In genomic region chr7:19301461-19302263, GRCm38 (mm10) we compare ENCODE assay signal across 9 mouse cellular contexts. TPM values are rescaled to one million over a fixed set of nuclear protein-coding genes. Genes with fewer than 3 reads are reported as not detected.
DNase-seq lines count a peak whose midpoint lies in the region; ATAC-seq and TF ChIP-seq lines count a peak whose summit lies in the region.
"Had no signal": no experiment of that assay in that cellular context is flagged by ENCODE, and none has a peak within 500 bp of the region (broad histone marks: within the 10 kb centered on the region; RNA-seq: fewer than 3 reads in every experiment).

No protein-coding gene starts in this region.

- no peaks in the 10 kb centered on the region for H3K36me3 ChIP-seq in CH12.LX (replicated peaks in 1 of 2; ENCODE audit: control insufficient read depth in 1 of 2, insufficient read depth in 1 of 2, low read length in 1 of 2)
- H3K36me3 ChIP-seq in forebrain, embryonic 16.5 days (ENCODE audit: control insufficient read depth, insufficient read depth): no peaks in the 10 kb centered on the region
- H3K36me3 ChIP-seq in liver, embryonic 14.5 days (replicated peaks; ENCODE audit: control insufficient read depth, insufficient read depth, low read depth): no peaks in the 10 kb centered on the region

- no peak overlapping the region for H3K4me3 ChIP-seq in CH12.LX (replicated peaks in 1 of 3; ENCODE audit: low read depth in 2 of 3, low read length in 2 of 3, poor library complexity in 1 of 3)
- H3K4me3 ChIP-seq in forebrain, embryonic 16.5 days (replicated peaks; ENCODE audit: low read length): peak overlapping the region; percentile 58
- no peak overlapping the region; a peak in 1 of 4 replicates for H3K4me3 ChIP-seq in liver, embryonic 14.5 days (ENCODE audit: insufficient read depth in 1 of 2, low read depth in 2 of 2, low read length in 2 of 2)

- H3K9ac ChIP-seq in CH12.LX (ENCODE audit: insufficient read depth, low read depth): no peak overlapping the region
- peak overlapping the region; percentile 49 for H3K9ac ChIP-seq in forebrain, embryonic 16.5 days (replicated peaks; ENCODE audit: low read depth, low read length)
- peak overlapping the region; percentile 13; the same call in 1 of the 2 replicates for H3K9ac ChIP-seq in liver, embryonic 14.5 days (replicated peaks)

- peaks cover 49% of the 10 kb centered on the region for H3K27me3 ChIP-seq in CH12.LX (replicated peaks)
- H3K27me3 ChIP-seq in forebrain, embryonic 16.5 days (replicated peaks; ENCODE audit: control insufficient read depth, insufficient read depth, low read length): peaks cover 48% of the 10 kb centered on the region
- H3K27me3 ChIP-seq in liver, embryonic 14.5 days (ENCODE audit: control insufficient read depth, insufficient read depth, low read length): peaks cover 55% of the 10 kb centered on the region

- TF ChIP-seq CTCF in CH12.LX (conservative IDR thresholded peaks at IDR 0.05 in 1 of 2, IDR thresholded peaks at IDR 0.05 in 1 of 2; ENCODE audit: low read depth in 2 of 2, low read length in 2 of 2): no peak
- TF ChIP-seq CTCF in liver, embryonic 14.5 days (IDR thresholded peaks at IDR 0.05; ENCODE audit: low read depth): no peak

- WGBS in forebrain, embryonic 16.5 days: 7% methylated on average over 16 of the region's 16 CpGs
- 10% methylated on average over 16 of the region's 16 CpGs for WGBS in liver, embryonic 14.5 days (ENCODE audit: insufficient replicate concordance)

- peak overlapping the region; percentile 44 for H3K4me2 ChIP-seq in CH12.LX (ENCODE audit: insufficient read depth, low read depth, poor library complexity, severe bottlenecking)
- peak overlapping the region; percentile 72 for H3K4me2 ChIP-seq in forebrain, embryonic 16.5 days (ENCODE audit: low read length)
- peak overlapping the region; percentile 45 for H3K4me2 ChIP-seq in liver, embryonic 14.5 days (ENCODE audit: low read depth)

- H3K79me2 ChIP-seq in CH12.LX (replicated peaks; ENCODE audit: control insufficient read depth, extremely low read depth, insufficient read depth, poor library complexity, severe bottlenecking): no peaks in the 10 kb centered on the region

- peak; percentile 54 for DNase-seq in CD4-positive, CD25-positive, alpha-beta regulatory T cell, adult 2 months (ENCODE audit: low read depth, low spot score)
- no peak for DNase-seq in CH12.LX (ENCODE audit: extremely low read depth)
- no peak for DNase-seq in liver, embryonic 14.5 days (ENCODE audit: low read depth in 3 of 3, low spot score in 3 of 3)
- no peak for DNase-seq in urinary bladder, postnatal 10 days (ENCODE audit: low spot score)
- no peak for DNase-seq in retina, postnatal 1 day
- no peak for DNase-seq in ovary, adult 18-20 months (ENCODE audit: low spot score)

- TF ChIP-seq EP300 in CH12.LX (IDR thresholded peaks at IDR 0.05; ENCODE audit: low read length): no peak
- TF ChIP-seq EP300 in liver, embryonic 14.5 days (IDR thresholded peaks at IDR 0.05; ENCODE audit: low read depth): no peak

- no peak for TF ChIP-seq POLR2A in CH12.LX (IDR thresholded peaks at IDR 0.05; ENCODE audit: low read depth, low read length)

- H3K9me3 ChIP-seq in CH12.LX (replicated peaks; ENCODE audit: low read length): peaks cover 3% of the 10 kb centered on the region
- peaks cover 2% of the 10 kb centered on the region; the same call in 1 of the 2 replicates for H3K9me3 ChIP-seq in forebrain, embryonic 16.5 days (ENCODE audit: control insufficient read depth, low read length)
- no peaks in the 10 kb centered on the region for H3K9me3 ChIP-seq in liver, embryonic 14.5 days (ENCODE audit: control insufficient read depth, low read length)

- H3K27ac ChIP-seq in CH12.LX (ENCODE audit: insufficient read depth, low read depth): no peak overlapping the region
- H3K27ac ChIP-seq in forebrain, embryonic 16.5 days (ENCODE audit: low read length): no peak overlapping the region
- H3K27ac ChIP-seq in liver, embryonic 14.5 days: no peak overlapping the region

- no peak for TF ChIP-seq RAD21 in CH12.LX (IDR thresholded peaks at IDR 0.05; ENCODE audit: low read depth, low read length)

- in situ Hi-C loops in CH12.LX (cut with MboI; ENCODE audit: low pct_ligation_motif_present, low pct_unique_long_range_greater_than_20kb, low sequenced_read_pairs): no loop called here

- H3K4me1 ChIP-seq in CH12.LX (ENCODE audit: control insufficient read depth in 1 of 2, insufficient read depth in 2 of 2): peaks cover 2 to 25% of the 10 kb centered on the region in 2 experiments; a peak in 3 of 4 replicates
- H3K4me1 ChIP-seq in forebrain, embryonic 16.5 days (replicated peaks; ENCODE audit: control insufficient read depth, insufficient read depth, low read length): peaks cover 31% of the 10 kb centered on the region
- H3K4me1 ChIP-seq in liver, embryonic 14.5 days (replicated peaks; ENCODE audit: control insufficient read depth in 2 of 2, insufficient read depth in 2 of 2, low read length in 1 of 2): peaks cover 0 to 3% of the 10 kb centered on the region in 2 experiments; a peak in 1 of 4 replicates

- dilution Hi-C loops in CH12.LX (cut with MboI; ENCODE audit: extremely low pct_ligation_motif_present, extremely low pct_unique_long_range_greater_than_20kb, low sequenced_read_pairs): no loop called here

- ATAC-seq in CD4-positive, CD25-positive, alpha-beta regulatory T cell, adult 4 months: no peak
- no peak for ATAC-seq in forebrain, embryonic 16.5 days
- ATAC-seq in liver, embryonic 14.5 days (ENCODE audit: insufficient read depth): no peak

TF ChIP-seq in CH12.LX, 34 proteins besides CTCF, POLR2A, EP300 and RAD21:
- no peak for TF ChIP-seq ELF1 (IDR thresholded peaks at IDR 0.05; ENCODE audit: low read depth, low read length)
- no peak for TF ChIP-seq SIN3A (IDR thresholded peaks at IDR 0.05; ENCODE audit: low read length)
- TF ChIP-seq NRF1 (IDR thresholded peaks at IDR 0.05; ENCODE audit: low read depth, low read length): no peak
- no peak for TF ChIP-seq JUN (IDR thresholded peaks at IDR 0.05; ENCODE audit: insufficient read depth, low read depth, low read length)
TF ChIP-seq in CH12.LX: peak in this region for 0.

RNA-seq across cellular contexts. Expression of gene Fosb, which starts 8.2 kb away (rescaled TPM):
- polyA plus RNA-seq in CD4-positive, CD25-positive, alpha-beta regulatory T cell, adult 4 months (2017; shearing (Covaris generic)): 1 to 10 TPM in 1 of 2 experiments, under 1 TPM in 1; 0.35 to 2.7 TPM
- 0.08 and 0.13 TPM in 2 replicates for total RNA-seq in CH12.LX (2012; rRNA removed)
- total RNA-seq in CH12.LX (2014; rRNA removed): not detected in 2 replicates
- polyA plus RNA-seq in CH12.LX (2012; ENCODE audit: insufficient read length, low read depth): 0.27 and 0.56 TPM in 2 replicates
- 0.05 and 0.10 TPM in 2 replicates for polyA plus RNA-seq in forebrain, embryonic 16.5 days (2015; fragmentation: Nextera tagmentation; extraction: Ambion mirVana)
- polyA plus RNA-seq in liver, embryonic 14.5 days (2012; rRNA removed): 0.03 and 0.04 TPM in 2 replicates
- polyA plus RNA-seq in liver, embryonic 14.5 days (2014; fragmentation: Nextera tagmentation; extraction: Ambion mirVana): not detected in 2 replicates

RNA-seq across cellular contexts. Expression of gene Rtn2, which starts 19.2 kb away (rescaled TPM):
- not detected for polyA plus RNA-seq in CD4-positive, CD25-positive, alpha-beta regulatory T cell, adult 4 months (2017; shearing (Covaris generic))
- total RNA-seq in CH12.LX (2012; rRNA removed) (0.72 and 1.0 TPM in 2 replicates), CH12.LX (2014; rRNA removed) (0.43 and 0.56 TPM in 2 replicates)
- 0.76 and 0.80 TPM in 2 replicates for polyA plus RNA-seq in CH12.LX (2012; ENCODE audit: insufficient read length, low read depth)
- polyA plus RNA-seq in forebrain, embryonic 16.5 days (2015; fragmentation: Nextera tagmentation; extraction: Ambion mirVana): 127 and 128 TPM in 2 replicates
- 2.9 and 4.1 TPM in 2 replicates for polyA plus RNA-seq in liver, embryonic 14.5 days (2012; rRNA removed)
- 2.6 and 3.0 TPM in 2 replicates for polyA plus RNA-seq in liver, embryonic 14.5 days (2014; fragmentation: Nextera tagmentation; extraction: Ambion mirVana)

RNA-seq across cellular contexts. Expression of gene Ppm1n, which starts 21.8 kb away (rescaled TPM):
- 1 to 10 TPM; 1.7 to 2.1 TPM for polyA plus RNA-seq in CD4-positive, CD25-positive, alpha-beta regulatory T cell, adult 4 months (2017; shearing (Covaris generic))
- total RNA-seq in CH12.LX (2012; rRNA removed): not detected in 2 replicates
- not detected in 2 replicates for total RNA-seq in CH12.LX (2014; rRNA removed)
- not detected in 2 replicates for polyA plus RNA-seq in CH12.LX (2012; ENCODE audit: insufficient read length, low read depth)
- polyA plus RNA-seq in forebrain, embryonic 16.5 days (2015; fragmentation: Nextera tagmentation; extraction: Ambion mirVana): 0.39 and 0.61 TPM in 2 replicates
- polyA plus RNA-seq in liver, embryonic 14.5 days (2012; rRNA removed): 0.04 TPM in 1 of 2 replicates, not detected in the other
- not detected in 2 replicates for polyA plus RNA-seq in liver, embryonic 14.5 days (2014; fragmentation: Nextera tagmentation; extraction: Ambion mirVana)
- total RNA-seq: layer of hippocampus, postnatal 25 days had no signal

RNA-seq across cellular contexts. Expression of gene Vasp, which starts 30.0 kb away (rescaled TPM):
- 100 to 1,000 TPM in 1 of 2 experiments, 10 to 100 TPM in 1; 52.3 to 109 TPM for polyA plus RNA-seq in CD4-positive, CD25-positive, alpha-beta regulatory T cell, adult 4 months (2017; shearing (Covaris generic))
- total RNA-seq in CH12.LX (2012; rRNA removed) (109 and 114 TPM in 2 replicates), CH12.LX (2014; rRNA removed) (122 and 125 TPM in 2 replicates)
- 191 and 240 TPM in 2 replicates for polyA plus RNA-seq in CH12.LX (2012; ENCODE audit: insufficient read length, low read depth)
- polyA plus RNA-seq in forebrain, embryonic 16.5 days (2015; fragmentation: Nextera tagmentation; extraction: Ambion mirVana): 38.0 and 40.3 TPM in 2 replicates
- polyA plus RNA-seq in liver, embryonic 14.5 days (2012; rRNA removed): 35.3 and 39.9 TPM in 2 replicates
- 25.5 and 31.0 TPM in 2 replicates for polyA plus RNA-seq in liver, embryonic 14.5 days (2014; fragmentation: Nextera tagmentation; extraction: Ambion mirVana)

RNA-seq across cellular contexts. Expression of gene Ercc1, which starts 42.9 kb away (rescaled TPM):
- 10 to 100 TPM; 71.2 to 78.1 TPM for polyA plus RNA-seq in CD4-positive, CD25-positive, alpha-beta regulatory T cell, adult 4 months (2017; shearing (Covaris generic))
- total RNA-seq in CH12.LX (2012; rRNA removed) (27.7 and 31.1 TPM in 2 replicates), CH12.LX (2014; rRNA removed) (25.3 and 26.9 TPM in 2 replicates)
- 28.2 and 29.8 TPM in 2 replicates for polyA plus RNA-seq in CH12.LX (2012; ENCODE audit: insufficient read length, low read depth)
- polyA plus RNA-seq in forebrain, embryonic 16.5 days (2015; fragmentation: Nextera tagmentation; extraction: Ambion mirVana): 79.3 and 85.9 TPM in 2 replicates
- 8.5 and 9.8 TPM in 2 replicates for polyA plus RNA-seq in liver, embryonic 14.5 days (2012; rRNA removed)
- polyA plus RNA-seq in liver, embryonic 14.5 days (2014; fragmentation: Nextera tagmentation; extraction: Ambion mirVana): 15.7 and 19.2 TPM in 2 replicates

Comparison
In these comparisons a context has a peak if more than half of its experiments do, and no peak if none do; other contexts are left out.
1. RNA of gene Rtn2, which starts 19.2 kb away (polyA plus RNA-seq): 127 to 128 TPM in forebrain, embryonic 16.5 days; 2.6 to 4.1 TPM in liver, embryonic 14.5 days, 0.76 to 0.80 TPM in CH12.LX and not detected in CD4-positive, CD25-positive, alpha-beta regulatory T cell, adult 4 months; every median in the first group is over 10 times any median in the second.
2. Peak in every context shown above with its lines, with median percentiles within 50 percentile points of each other: H3K4me2 ChIP-seq.